Mouse (Mus musculus): ENCODE results near the gene Dmrt3.
A peak's percentile ranks its signal among the peaks of the same experiment; 100 is the strongest.

Dmrt3 gene

GRCm38 (mm10) chr19:25650474-25650873 is 40.4 kb downstream of the Dmrt3 start:
- Histone ChIP-seq H3K27me3 (ENCODE audit: control insufficient read depth, insufficient read depth, low read length, poor library complexity, severe bottlenecking) (no peaks in the 10 kb centered on the region), H3K36me3 (ENCODE audit: control insufficient read depth, insufficient read depth, low read length, poor library complexity, severe bottlenecking) (no peaks in the 10 kb centered on the region)
- DNase-seq (ENCODE audit: low read depth, low spot score) = no peak

GRCm38 (mm10) chr19:25652560-25652959 is 42.5 kb downstream of the Dmrt3 start:
- no peaks in the 10 kb centered on the region for H3K27me3 ChIP-seq (ENCODE audit: control insufficient read depth, insufficient read depth, low read length, poor library complexity, severe bottlenecking)

GRCm38 (mm10) chr19:25654034-25654749 is 44.1 kb downstream of the Dmrt3 start:
- H3K36me3 ChIP-seq (ENCODE audit: control insufficient read depth, insufficient read depth, low read length, poor library complexity, severe bottlenecking) = no peaks in the 10 kb centered on the region
- no peaks in the 10 kb centered on the region for H3K27me3 ChIP-seq (ENCODE audit: control insufficient read depth, insufficient read depth, low read length, poor library complexity, severe bottlenecking)
- no peak for DNase-seq (ENCODE audit: low read depth, low spot score)

More at GRCm38 (mm10) chr19:25652560-25652959, 42.5 kb downstream of the Dmrt3 start:
- no peak for DNase-seq (ENCODE audit: low read depth, low spot score)
- H3K36me3 ChIP-seq (ENCODE audit: control insufficient read depth, insufficient read depth, low read length, poor library complexity, severe bottlenecking) = no peaks in the 10 kb centered on the region

GRCm38 (mm10) chr19:25665486-25666339 is 55.6 kb downstream of the Dmrt3 start:
- no peak for DNase-seq (ENCODE audit: low read depth, low spot score)
- 0 out of 2 replicates have a peak, but pooled peaks cover 6% of the 10 kb centered on the region for H3K27me3 ChIP-seq (ENCODE audit: control insufficient read depth, insufficient read depth, low read length, poor library complexity, severe bottlenecking)

GRCm38 (mm10) chr19:25667836-25668235 is 57.7 kb downstream of the Dmrt3 start:
- Histone ChIP-seq H3K36me3 (ENCODE audit: control insufficient read depth, insufficient read depth, low read length, poor library complexity, severe bottlenecking) (no peaks in the 10 kb centered on the region), H3K27me3 (ENCODE audit: control insufficient read depth, insufficient read depth, low read length, poor library complexity, severe bottlenecking) (0 out of 2 replicates have a peak, but pooled peaks cover 6% of the 10 kb centered on the region)
- DNase-seq (ENCODE audit: low read depth, low spot score) = no peak

More at GRCm38 (mm10) chr19:25665486-25666339, 55.6 kb downstream of the Dmrt3 start:
- no peaks in the 10 kb centered on the region for H3K36me3 ChIP-seq (ENCODE audit: control insufficient read depth, insufficient read depth, low read length, poor library complexity, severe bottlenecking)

- DNase-seq (ENCODE audit: low read depth, low spot score) = no peak
- no peaks in the 10 kb centered on the region for H3K36me3 ChIP-seq (ENCODE audit: control insufficient read depth, insufficient read depth, low read length, poor library complexity, severe bottlenecking)
- peaks cover 6% of the 10 kb centered on the region; the same call in 1 of the 2 replicates for H3K27me3 ChIP-seq (ENCODE audit: control insufficient read depth, insufficient read depth, low read length, poor library complexity, severe bottlenecking)
Measured at GRCm38 (mm10) chr19:25669593-25670248, 59.6 kb downstream of the Dmrt3 start.

GRCm38 (mm10) chr19:25670571-25671285 is 60.6 kb downstream of the Dmrt3 start:
- no peak for DNase-seq (ENCODE audit: low read depth, low spot score)
- Histone ChIP-seq H3K27me3 (ENCODE audit: control insufficient read depth, insufficient read depth, low read length, poor library complexity, severe bottlenecking) (peaks cover 4% of the 10 kb centered on the region; the same call in 1 of the 2 replicates), H3K36me3 (ENCODE audit: control insufficient read depth, insufficient read depth, low read length, poor library complexity, severe bottlenecking) (no peaks in the 10 kb centered on the region)

- peaks cover 2% of the 10 kb centered on the region; the same call in 1 of the 2 replicates for H3K27me3 ChIP-seq (ENCODE audit: control insufficient read depth, insufficient read depth, low read length, poor library complexity, severe bottlenecking)
- DNase-seq (ENCODE audit: low read depth, low spot score) = no peak
- H3K36me3 ChIP-seq (ENCODE audit: control insufficient read depth, insufficient read depth, low read length, poor library complexity, severe bottlenecking) = no peaks in the 10 kb centered on the region
Measured at GRCm38 (mm10) chr19:25671681-25672080, 61.6 kb downstream of the Dmrt3 start.

- Histone ChIP-seq H3K27me3 (ENCODE audit: control insufficient read depth, insufficient read depth, low read length, poor library complexity, severe bottlenecking) (peaks cover 2% of the 10 kb centered on the region; the same call in 1 of the 2 replicates), H3K36me3 (ENCODE audit: control insufficient read depth, insufficient read depth, low read length, poor library complexity, severe bottlenecking) (no peaks in the 10 kb centered on the region)
- peak; percentile 20 for DNase-seq (ENCODE audit: low read depth, low spot score)
Measured at GRCm38 (mm10) chr19:25672101-25672950, 62.2 kb downstream of the Dmrt3 start, which contains the start of gene Dmrt2. TSS of gene Dmrt2 (plus strand) at chr19:25672411.
